Mouse (Mus musculus): ENCODE measurements around the gene Setd4. TPM values are rescaled to one million over a fixed set of nuclear protein-coding genes. Genes with fewer than 3 reads are reported as not detected.
A peak's percentile ranks its signal among the peaks of the same experiment; 100 is the strongest.

Gene Setd4
- total RNA-seq, 2 experiments from 2014 or later, result 0.62 to 1.5 TPM

DNA sequence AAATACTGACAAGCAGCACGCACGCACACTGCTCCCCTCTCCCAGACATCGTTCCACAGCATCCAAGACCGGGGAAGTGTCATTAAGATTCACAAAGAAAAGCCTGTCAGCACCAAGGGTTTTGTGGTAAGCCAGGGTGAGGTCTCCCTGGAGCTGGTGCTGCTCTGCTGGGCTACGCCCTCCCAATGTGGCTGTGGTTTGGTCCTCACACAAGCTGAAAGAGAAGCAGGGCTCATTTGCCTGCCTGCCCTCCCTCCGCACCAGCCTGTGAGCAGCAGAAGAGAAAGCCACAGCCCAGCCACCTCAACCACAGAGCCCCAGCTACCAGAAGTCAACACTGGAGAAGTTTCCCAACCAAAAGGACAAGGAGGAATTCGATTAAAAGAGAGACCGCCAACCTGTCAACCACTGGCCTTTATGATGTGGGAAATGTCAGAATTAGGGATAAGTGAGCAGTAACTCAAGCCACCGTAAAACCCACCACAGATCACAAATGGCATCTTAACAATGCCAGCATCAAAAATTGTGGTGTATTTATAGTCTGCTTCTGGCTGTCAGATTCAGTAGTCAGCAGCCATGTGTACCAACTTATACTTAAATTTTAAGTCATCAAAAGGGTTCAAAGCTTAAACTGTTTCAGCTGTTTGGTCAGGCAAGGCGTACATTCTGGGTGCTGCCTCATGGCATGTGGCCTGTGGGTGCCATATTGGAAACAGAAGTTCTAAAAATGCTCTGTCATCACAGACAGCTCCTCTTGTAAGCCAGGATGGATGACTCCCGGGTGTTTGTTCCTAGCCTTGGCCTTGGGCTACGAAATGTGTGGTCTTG is 51.0 kb downstream of the Setd4 start:
- intact Hi-C loops (cut with DNase I; ENCODE audit: low total_unique reads), result no loop called here
- no peak for DNase-seq

DNA sequence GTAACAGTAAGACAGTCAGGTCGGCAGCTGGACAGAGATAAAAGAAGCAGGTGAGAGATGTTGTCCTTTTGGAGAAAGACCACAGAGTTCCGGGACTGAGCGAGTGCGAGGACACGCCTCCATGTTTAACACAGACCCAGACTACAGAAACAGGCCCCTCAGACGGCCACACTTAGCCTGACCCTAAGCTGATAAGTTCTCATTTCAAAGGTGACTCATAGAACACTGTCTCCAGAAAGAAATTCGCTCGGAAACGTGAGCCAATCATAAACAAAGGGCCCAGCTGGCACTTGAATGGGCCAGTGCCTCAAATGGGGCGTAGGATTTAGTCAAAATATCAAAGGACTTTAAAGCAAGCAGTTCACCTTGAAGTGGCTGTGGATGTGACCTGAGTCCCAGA is 54.6 kb downstream of the Setd4 start:
- DNase-seq, result no peak

GRCm38 (mm10) chr16:93548045-93548444 is 55.8 kb downstream of the Setd4 start:
- no peak for DNase-seq
- intact Hi-C loops (cut with DNase I; ENCODE audit: low total_unique reads), result loop anchor here (10.0 kb wide), 2 partner anchors 93 to 1033 kb away; no protein-coding TSS in a partner anchor

More for the DNA sequence above, 54.6 kb downstream of the Setd4 start:
- intact Hi-C loops (cut with DNase I; ENCODE audit: low total_unique reads), result loop anchor here (10.0 kb wide), 2 partner anchors 94 to 1034 kb away; no protein-coding TSS in a partner anchor

- intact Hi-C loops (cut with DNase I; ENCODE audit: low total_unique reads), result loop anchor here (10.0 kb wide), 2 partner anchors 92 to 1032 kb away; no protein-coding TSS in a partner anchor
Observed at GRCm38 (mm10) chr16:93547122-93547521, 56.7 kb downstream of the Setd4 start.

GRCm38 (mm10) chr16:93546354-93546965 is 57.4 kb downstream of the Setd4 start:
- intact Hi-C loops (cut with DNase I; ENCODE audit: low total_unique reads), result loop anchor here (10.0 kb wide), 2 partner anchors 92 to 1032 kb away; no protein-coding TSS in a partner anchor
- no peak for DNase-seq

More at GRCm38 (mm10) chr16:93547122-93547521, 56.7 kb downstream of the Setd4 start:
- DNase-seq, result no peak

GRCm38 (mm10) chr16:93544931-93545330 is 58.9 kb downstream of the Setd4 start:
- intact Hi-C loops (cut with DNase I; ENCODE audit: low total_unique reads), result loop anchor here (10.0 kb wide), 2 partner anchors 90 to 1030 kb away; no protein-coding TSS in a partner anchor

GRCm38 (mm10) chr16:93543704-93544103 is 60.2 kb downstream of the Setd4 start:
- intact Hi-C loops (cut with DNase I; ENCODE audit: low total_unique reads), result loop anchor here (10.0 kb wide), 2 partner anchors 89 to 1029 kb away; no protein-coding TSS in a partner anchor
- peak; percentile 20 for DNase-seq

More at GRCm38 (mm10) chr16:93544931-93545330, 58.9 kb downstream of the Setd4 start:
- DNase-seq, result no peak

GRCm38 (mm10) chr16:93539891-93540290 is 64.0 kb downstream of the Setd4 start:
- intact Hi-C loops (cut with DNase I; ENCODE audit: low total_unique reads), result loop anchor here (10.0 kb wide), 2 partner anchors 85 to 1025 kb away; no protein-coding TSS in a partner anchor
- DNase-seq, result no peak

GRCm38 (mm10) chr16:93535151-93535853 is 68.6 kb downstream of the Setd4 start:
- DNase-seq, result no peak
- intact Hi-C loops (cut with DNase I; ENCODE audit: low total_unique reads), result no loop called here

Other genes with a start within 250 kb of the Setd4 start
- gene Cbr1, start 1.8 kb upstream of the Setd4 start, total RNA-seq (2021), result 10 to 100 TPM; 19.0 to 22.3 TPM
- gene Gm5678, start 24.0 kb upstream of the Setd4 start, total RNA-seq (2021), result 1 to 10 TPM in 1 of 2 experiments, under 1 TPM in 1; 0.91 to 1.2 TPM
- 1 to 10 TPM; 3.0 to 3.6 TPM for gene Cbr3, start 79.2 kb upstream of the Setd4 start, total RNA-seq (2021)
- gene Dop1b, start 107.8 kb upstream of the Setd4 start, total RNA-seq (2021), result 10 to 100 TPM; 25.7 to 28.5 TPM
- gene Morc3, start 228.1 kb upstream of the Setd4 start, total RNA-seq (2021), result 10 to 100 TPM; 10.5 to 16.8 TPM

Data from gastrocnemius, postnatal 14 days (tissue).